ENCODE assay signal across 8 mouse cellular contexts in the genomic region with DNA sequence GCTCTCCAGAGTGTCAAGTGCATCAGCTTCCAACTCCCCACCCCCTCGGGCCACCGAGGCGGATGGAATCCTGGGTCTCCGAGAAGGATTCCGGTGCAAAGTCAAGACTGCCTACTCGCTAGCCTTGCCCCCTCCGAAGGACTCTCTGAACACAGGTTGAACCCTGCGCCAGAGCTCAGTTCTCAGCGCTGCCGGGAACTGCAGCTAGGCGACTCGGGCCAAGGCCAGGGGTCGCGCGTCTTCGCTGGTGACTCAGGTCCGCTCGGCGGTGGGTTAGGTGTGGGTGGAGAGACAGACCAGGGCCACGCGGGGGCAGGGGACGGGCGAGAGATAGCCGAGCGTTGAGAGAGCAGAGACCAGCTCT. TPM values are rescaled to one million over a fixed set of nuclear protein-coding genes. Genes with fewer than 3 reads are reported as not detected.
DNase-seq lines count a peak whose midpoint lies in the region; ATAC-seq lines count a peak whose summit lies in the region.

No protein-coding gene starts in this region.

- H3K4me2 ChIP-seq in hindbrain, embryonic 13.5 days = peak overlapping the region; percentile 88
- peak overlapping the region; percentile 74 for H3K4me2 ChIP-seq in midbrain, embryonic 16.5 days (ENCODE audit: low read length)

- H3K9me3 ChIP-seq in heart, embryonic 10.5 days = no peaks in the 10 kb centered on the region
- H3K9me3 ChIP-seq in hindbrain, embryonic 13.5 days = no peaks in the 10 kb centered on the region
- no peaks in the 10 kb centered on the region for H3K9me3 ChIP-seq in midbrain, embryonic 16.5 days (replicated peaks; ENCODE audit: control insufficient read depth, low read length, poor library complexity, severe bottlenecking)

- peaks cover 25% of the 10 kb centered on the region for H3K4me1 ChIP-seq in heart, embryonic 10.5 days
- H3K4me1 ChIP-seq in hindbrain, embryonic 13.5 days (replicated peaks) = peaks cover 38% of the 10 kb centered on the region
- H3K4me1 ChIP-seq in midbrain, embryonic 16.5 days (ENCODE audit: control insufficient read depth, insufficient read depth, low read length) = peaks cover 12% of the 10 kb centered on the region

- peak overlapping the region; percentile 76 for H3K4me3 ChIP-seq in heart, embryonic 10.5 days
- peak overlapping the region; percentile 86 for H3K4me3 ChIP-seq in hindbrain, embryonic 13.5 days
- peak overlapping the region; percentile 83 for H3K4me3 ChIP-seq in midbrain, embryonic 16.5 days (ENCODE audit: low read depth, low read length)

- ATAC-seq in hindbrain, embryonic 13.5 days (ENCODE audit: low FRiP score) = peak; percentile 80
- ATAC-seq in midbrain, embryonic 16.5 days = peak; percentile 56; the same call in 1 of the 2 replicates

- peaks cover 99% of the 10 kb centered on the region for H3K27me3 ChIP-seq in heart, embryonic 10.5 days (ENCODE audit: insufficient read depth, poor library complexity, severe bottlenecking)
- H3K27me3 ChIP-seq in hindbrain, embryonic 13.5 days = peaks cover 40% of the 10 kb centered on the region
- peaks cover 5% of the 10 kb centered on the region for H3K27me3 ChIP-seq in midbrain, embryonic 16.5 days (ENCODE audit: control insufficient read depth, insufficient read depth, low read depth, low read length)

- intact Hi-C loops in heart, postnatal 36 days (cut with DNase I) = loop anchor here (2.0 kb wide), 1 partner anchor 58 kb away; no protein-coding TSS in a partner anchor

- 0 out of 2 replicates have a peak overlapping the region, but pooled peaks have one; percentile 13 for H3K27ac ChIP-seq in heart, embryonic 10.5 days
- peak overlapping the region; percentile 94 for H3K27ac ChIP-seq in hindbrain, embryonic 13.5 days
- peak overlapping the region; percentile 92 for H3K27ac ChIP-seq in midbrain, embryonic 16.5 days (ENCODE audit: low read length)

- no peak for DNase-seq in heart, embryonic 10.5 days (ENCODE audit: low spot score)
- DNase-seq in heart, postnatal 36 days = no peak
- peak; percentile 17 for DNase-seq in thymus, postnatal 4 days
- no peak for DNase-seq in thymus, postnatal 25 days
- no peak for DNase-seq in adipocyte (ENCODE audit: low spot score)
- DNase-seq in kidney, adult 11 months = no peak

- H3K9ac ChIP-seq in hindbrain, embryonic 13.5 days = peak overlapping the region; percentile 86
- H3K9ac ChIP-seq in midbrain, embryonic 16.5 days (ENCODE audit: low read depth, low read length) = peak overlapping the region; percentile 80

- H3K36me3 ChIP-seq in heart, embryonic 10.5 days = no peaks in the 10 kb centered on the region
- H3K36me3 ChIP-seq in hindbrain, embryonic 13.5 days = no peaks in the 10 kb centered on the region
- H3K36me3 ChIP-seq in midbrain, embryonic 16.5 days (ENCODE audit: control insufficient read depth, insufficient read depth, low read length) = no peaks in the 10 kb centered on the region

- WGBS in heart, embryonic 10.5 days = under 1% methylated on average over 25 of the region's 25 CpGs
- WGBS in hindbrain, embryonic 13.5 days = 1% methylated on average over 25 of the region's 25 CpGs
- under 1% methylated on average over 25 of the region's 25 CpGs for WGBS in midbrain, embryonic 16.5 days

RNA-seq across cellular contexts. Expression of a gene that starts 0.3 kb away (rescaled TPM):
- polyA plus RNA-seq in heart, embryonic 10.5 days (2016; fragmentation: Nextera tagmentation; extraction: Ambion mirVana) = 2.4 and 5.2 TPM in 2 replicates
- 1 to 10 TPM; 2.7 to 3.7 TPM for total RNA-seq in heart, postnatal 36 days (2021)
- 29.1 and 30.7 TPM in 2 replicates for polyA plus RNA-seq in hindbrain, embryonic 13.5 days (2015; fragmentation: Nextera tagmentation; extraction: Ambion mirVana)
- polyA plus RNA-seq in midbrain, embryonic 16.5 days (2015; fragmentation: Nextera tagmentation; extraction: Ambion mirVana) = 41.8 and 43.3 TPM in 2 replicates

RNA-seq across cellular contexts. Expression of a gene that starts 55.5 kb away (rescaled TPM):
- polyA plus RNA-seq in heart, embryonic 10.5 days (2016; fragmentation: Nextera tagmentation; extraction: Ambion mirVana) = 21.2 TPM in 2 replicates
- 10 to 100 TPM; 12.8 to 14.4 TPM for total RNA-seq in heart, postnatal 36 days (2021)
- 51.1 and 53.4 TPM in 2 replicates for polyA plus RNA-seq in hindbrain, embryonic 13.5 days (2015; fragmentation: Nextera tagmentation; extraction: Ambion mirVana)
- 66.4 and 66.9 TPM in 2 replicates for polyA plus RNA-seq in midbrain, embryonic 16.5 days (2015; fragmentation: Nextera tagmentation; extraction: Ambion mirVana)

Comparison
In these comparisons a context has a peak if more than half of its experiments do, and no peak if none do; other contexts are left out.
1. H3K27ac ChIP-seq: peak in every context shown above with its lines; median percentile 94 in hindbrain, embryonic 13.5 days; 92 in midbrain, embryonic 16.5 days; 13 in heart, embryonic 10.5 days.